Mouse (Mus musculus): ENCODE results near the gene Mxd1. TPM values are rescaled to one million over a fixed set of nuclear protein-coding genes. Genes with fewer than 3 reads are reported as not detected.

Gene Mxd1
- total and polyA plus RNA-seq, 3 experiments: 3.2 to 3.6 TPM; not detected in 1

DNA sequence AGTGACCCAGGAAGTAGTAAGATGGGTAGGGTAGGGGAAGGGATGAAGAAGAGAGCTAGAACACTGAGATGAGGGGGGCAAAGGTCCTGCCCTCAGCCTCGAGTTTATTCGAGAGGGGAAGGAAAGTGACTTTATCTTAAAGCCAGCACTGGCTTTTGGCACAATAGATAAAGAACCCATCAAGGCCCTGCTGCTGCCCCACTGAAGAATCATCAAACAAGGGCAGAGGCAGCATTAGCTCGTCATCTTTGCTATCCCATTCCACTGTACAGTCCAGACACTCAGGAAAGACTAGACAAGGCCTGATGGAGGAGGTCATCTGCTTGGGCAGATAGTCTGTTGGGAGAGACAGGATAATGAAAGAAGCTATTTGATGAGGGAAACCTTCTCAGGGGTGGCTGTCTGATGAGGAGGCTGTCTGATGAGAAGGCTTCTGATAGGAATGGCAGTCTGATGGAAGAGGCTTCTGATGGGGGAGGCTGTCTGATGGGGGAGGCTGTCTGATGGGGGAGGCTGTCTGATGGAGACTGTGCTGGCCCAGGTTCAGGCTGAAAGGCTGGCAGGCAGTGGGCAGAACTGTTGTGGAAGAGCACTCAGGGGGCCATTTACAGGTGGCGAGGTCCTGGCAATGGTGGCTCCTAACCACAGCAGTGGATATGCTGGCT lies 31.7 kb downstream of the Mxd1 start (continued):
- TF ChIP-seq ELF1 (IDR thresholded peaks at IDR 0.05; ENCODE audit: low read depth, low read length): 0 out of 2 replicates have a peak, but pooled peaks have one; percentile 24
- no peak for TF ChIP-seq TBP (IDR thresholded peaks at IDR 0.05; ENCODE audit: low read depth, low read length)
- TF ChIP-seq GATA1 (IDR thresholded peaks at IDR 0.05; ENCODE audit: low read depth, low read length): peak; percentile 91
- TF ChIP-seq BHLHE40 (IDR thresholded peaks at IDR 0.05; ENCODE audit: borderline replicate concordance, low read depth, low read length): peak; percentile 48; the same call in 1 of the 2 replicates
- peak; percentile 22; the same call in 1 of the 2 replicates for TF ChIP-seq HCFC1 (IDR thresholded peaks at IDR 0.05; ENCODE audit: low read depth, low read length)
- no peak for TF ChIP-seq SMC3 (IDR thresholded peaks at IDR 0.05; ENCODE audit: low read depth, low read length)
- peak; percentile 95 for TF ChIP-seq TCF12 (IDR thresholded peaks at IDR 0.05; ENCODE audit: low read depth, low read length)
- TF ChIP-seq MEF2A (IDR thresholded peaks at IDR 0.05; ENCODE audit: extremely low read depth, insufficient replicate concordance, low read depth, low read length, poor library complexity, severe bottlenecking): no peak
- TF ChIP-seq NELFE (IDR thresholded peaks at IDR 0.05; ENCODE audit: low read depth, low read length): no peak
- no peak for TF ChIP-seq KAT2A (conservative IDR thresholded peaks at IDR 0.05; ENCODE audit: low read depth, low read length)
- TF ChIP-seq POLR2AphosphoS5 (IDR thresholded peaks at IDR 0.05; ENCODE audit: borderline replicate concordance, low read depth, low read length): no peak
- peak; percentile 50; the same call in 1 of the 2 replicates for TF ChIP-seq RCOR1 (IDR thresholded peaks at IDR 0.05; ENCODE audit: low read depth, low read length)
- peak; percentile 72 for TF ChIP-seq TAL1 (IDR thresholded peaks at IDR 0.05; ENCODE audit: low read length)

DNA sequence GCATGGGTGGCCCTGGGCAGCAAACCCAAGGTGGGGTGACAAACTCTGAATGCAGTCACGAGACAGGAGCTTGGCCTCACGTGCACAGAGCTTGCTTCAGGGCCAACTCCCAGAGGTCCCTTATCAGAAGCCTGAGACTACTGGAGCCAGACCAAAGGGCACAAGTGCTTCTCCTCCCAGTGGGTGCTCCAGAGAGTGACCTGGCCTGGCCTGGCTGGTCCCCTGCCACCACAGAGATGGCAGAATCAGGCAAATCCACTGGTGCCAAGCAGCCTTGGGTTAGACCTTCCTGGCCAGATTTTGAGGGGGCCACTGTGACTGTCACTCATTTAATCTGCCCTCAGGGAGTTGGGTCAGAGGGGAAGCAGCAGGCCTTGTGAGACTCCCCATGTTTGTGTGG lies 32.5 kb downstream of the Mxd1 start:
- no peak overlapping the region for H3K9ac ChIP-seq (ENCODE audit: control insufficient read depth, low read depth, low read length, poor library complexity, severe bottlenecking)

DNA sequence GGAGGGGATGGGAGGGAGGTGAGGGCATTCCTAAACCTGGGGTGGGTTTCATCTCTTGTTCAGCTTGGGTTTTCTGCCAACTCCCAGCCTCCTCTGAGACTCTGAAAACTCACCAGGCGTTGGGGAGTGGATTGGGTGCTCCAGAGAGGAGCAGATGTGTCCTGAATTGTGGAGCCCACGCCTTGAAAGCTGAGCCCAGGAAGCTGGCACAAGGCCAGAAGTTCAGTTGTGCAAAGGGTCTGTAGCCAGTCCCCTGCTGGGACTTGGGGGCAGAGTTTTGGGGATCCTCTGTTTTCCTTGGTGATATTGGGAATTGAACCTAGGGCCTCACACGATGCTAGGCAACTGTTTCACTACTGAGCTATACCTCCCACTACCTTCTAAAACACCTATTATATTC lies 38.8 kb downstream of the Mxd1 start:
- Histone ChIP-seq H3K79me2 (ENCODE audit: control insufficient read depth, insufficient read depth, low read length, poor library complexity) (no peaks in the 10 kb centered on the region), H3K4me3 (ENCODE audit: control insufficient read depth in 1 of 2, insufficient read depth in 1 of 2, low read depth in 2 of 2, low read length in 2 of 2) (no peak overlapping the region), H3K36me3 (ENCODE audit: control insufficient read depth in 1 of 2, insufficient read depth in 2 of 2, low read length in 2 of 2) (no peaks in the 10 kb centered on the region), H3K27me3 (ENCODE audit: control insufficient read depth in 1 of 2, insufficient read depth in 2 of 2, low read length in 2 of 2) (0 out of 4 replicates have a peak, but pooled peaks cover 0 to 2% of the 10 kb centered on the region in 2 experiments), H3K9ac (ENCODE audit: control insufficient read depth, low read depth, low read length, poor library complexity, severe bottlenecking) (no peak overlapping the region), H3K4me1 (ENCODE audit: control insufficient read depth in 1 of 2, insufficient read depth in 2 of 2, low read length in 2 of 2) (no peaks in the 10 kb centered on the region), H3K27ac (ENCODE audit: control insufficient read depth, low read depth, low read length) (no peak overlapping the region), H3K9me3 (replicated peaks; ENCODE audit: insufficient read depth, low read length) (no peaks in the 10 kb centered on the region)
- DNase-seq (ENCODE audit: low read depth, low spot score): no peak
- no peak for TF ChIP-seq UBTF (IDR thresholded peaks at IDR 0.05; ENCODE audit: borderline replicate concordance, insufficient read depth, low read depth, low read length)
- TF ChIP-seq MXI1 (IDR thresholded peaks at IDR 0.05; ENCODE audit: low read depth, low read length): no peak
- no peak for TF ChIP-seq HCFC1 (IDR thresholded peaks at IDR 0.05; ENCODE audit: low read depth, low read length)
- TF ChIP-seq RCOR1 (IDR thresholded peaks at IDR 0.05; ENCODE audit: low read depth, low read length): no peak
- TF ChIP-seq POLR2AphosphoS2 (IDR thresholded peaks at IDR 0.05; ENCODE audit: low read length): no peak
- no peak for TF ChIP-seq EP300 (IDR thresholded peaks at IDR 0.05; ENCODE audit: low read depth in 1 of 2, low read length in 2 of 2)
- no peak for TF ChIP-seq CTCF (IDR thresholded peaks at IDR 0.05 in 2 of 3, conservative IDR thresholded peaks at IDR 0.05 in 1 of 3; ENCODE audit: control insufficient read depth in 1 of 3, insufficient read depth in 1 of 3, low read depth in 2 of 3, low read length in 3 of 3, poor library complexity in 1 of 3, severe bottlenecking in 1 of 3)
- no peak for TF ChIP-seq MEF2A (IDR thresholded peaks at IDR 0.05; ENCODE audit: extremely low read depth, insufficient replicate concordance, low read depth, low read length, poor library complexity, severe bottlenecking)
- TF ChIP-seq SMC3 (IDR thresholded peaks at IDR 0.05; ENCODE audit: low read depth, low read length): no peak
- TF ChIP-seq BHLHE40 (IDR thresholded peaks at IDR 0.05; ENCODE audit: borderline replicate concordance, low read depth, low read length): no peak

More for the DNA sequence above, 32.5 kb downstream of the Mxd1 start:
- no peaks in the 10 kb centered on the region for H3K79me2 ChIP-seq (ENCODE audit: control insufficient read depth, insufficient read depth, low read length, poor library complexity)
- no peak overlapping the region for H3K27ac ChIP-seq (ENCODE audit: control insufficient read depth, low read depth, low read length)
- no peak overlapping the region for H3K4me3 ChIP-seq (ENCODE audit: control insufficient read depth in 1 of 2, insufficient read depth in 1 of 2, low read depth in 2 of 2, low read length in 2 of 2)
- peak; percentile 92 for TF ChIP-seq BHLHE40 (IDR thresholded peaks at IDR 0.05; ENCODE audit: borderline replicate concordance, low read depth, low read length)
- TF ChIP-seq POLR2A (IDR thresholded peaks at IDR 0.05; ENCODE audit: control insufficient read depth in 1 of 2, insufficient read depth in 1 of 2, low read depth in 1 of 2, low read length in 2 of 2, poor library complexity in 1 of 2): no peak
- TF ChIP-seq USF1 (IDR thresholded peaks at IDR 0.05; ENCODE audit: low read depth, low read length): peak; percentile 67; the same call in 1 of the 2 replicates
- H3K4me1 ChIP-seq (ENCODE audit: control insufficient read depth in 1 of 2, insufficient read depth in 2 of 2, low read length in 2 of 2): peaks cover 10 to 30% of the 10 kb centered on the region in 2 experiments
- DNase-seq (ENCODE audit: low read depth, low spot score): no peak
- no peaks in the 10 kb centered on the region for H3K9me3 ChIP-seq (replicated peaks; ENCODE audit: insufficient read depth, low read length)
- H3K36me3 ChIP-seq (ENCODE audit: control insufficient read depth in 1 of 2, insufficient read depth in 2 of 2, low read length in 2 of 2): peaks cover 0 to 22% of the 10 kb centered on the region in 2 experiments; a peak in 2 of 4 replicates
- H3K27me3 ChIP-seq (ENCODE audit: control insufficient read depth in 1 of 2, insufficient read depth in 2 of 2, low read length in 2 of 2): 0 out of 4 replicates have a peak, but pooled peaks cover 0 to 2% of the 10 kb centered on the region in 2 experiments
